Mouse (Mus musculus) lung, adult 2 months (tissue): ENCODE measurements at regions not wholly inside any gene's neighbourhood (a gene's known extent, or its start where the extent isn't known, plus 50 kb on each side); places are given as distances from the start of the nearest gene placed in this dataset.

Experiments used
- DNase-seq: peaks from one replicate; pipeline ENCODE4 v3.0.0; 2022
- H3K4me1 ChIP-seq: fragments of 200-500 bp; 2 replicates; pipeline ENCODE4 v1.6.1; 2011; ENCODE audit warnings: low read length; ENCODE audit not compliant: control insufficient read depth, insufficient read depth
- H3K4me3 ChIP-seq: fragments of 200-500 bp; replicated peaks from 2 replicates; pipeline ENCODE3; 2011; ENCODE audit warnings: low read depth, mild to moderate bottlenecking, control low read depth, low read length; ENCODE audit errors: extremely low read depth
- CTCF ChIP-seq: fragments of 200-500 bp; IDR thresholded peaks from 2 replicates; pipeline ENCODE4 v1.5.1; 2011; ENCODE audit warnings: mild to moderate bottlenecking, low read length, control low read depth; ENCODE audit not compliant: insufficient read depth
- POLR2A ChIP-seq: fragments of 200-500 bp; IDR thresholded peaks from 2 replicates; pipeline ENCODE4 v1.6.1; 2011; ENCODE audit warnings: low read depth, mild to moderate bottlenecking, control low read depth, low read length, borderline replicate concordance; ENCODE audit errors: extremely low read depth
- WGBS: fragments of 180-500 bp; shearing (Covaris S2); methylation state at CpG from one replicate; pipeline ENCODE4 v1.1.7; 2018; 5-methylcytosine and 5-hydroxymethylcytosine counted together

DNA sequence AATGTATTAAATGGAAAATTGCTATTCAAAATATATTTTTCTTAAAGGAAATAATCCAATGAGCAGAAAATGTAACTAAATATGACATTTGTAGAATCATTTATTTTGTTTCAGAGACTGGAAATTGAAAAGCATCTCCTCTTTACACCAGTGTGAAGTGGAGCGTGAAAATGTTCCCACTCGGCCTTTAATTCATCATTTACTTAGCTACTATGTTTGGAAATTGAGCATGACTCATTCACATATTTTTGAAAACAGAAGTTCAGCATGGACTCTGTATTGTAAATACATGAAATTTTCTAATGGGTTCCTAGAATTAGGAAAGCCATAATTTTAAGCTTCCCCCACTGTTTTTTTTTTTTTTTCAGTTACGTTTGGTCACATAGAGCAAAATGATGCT is 314.2 kb upstream of the Adam34 start:
- no peak for DNase-seq
- no peak overlapping the region for H3K4me3 ChIP-seq
- 76% methylated on average over 3 of the region's 3 CpGs for WGBS
- no peak for TF ChIP-seq POLR2A
- TF ChIP-seq CTCF, result no peak
- H3K4me1 ChIP-seq, result no peaks in the 10 kb centered on the region
